Mouse (Mus musculus): ENCODE measurements around the gene Polrmt.

DNA sequence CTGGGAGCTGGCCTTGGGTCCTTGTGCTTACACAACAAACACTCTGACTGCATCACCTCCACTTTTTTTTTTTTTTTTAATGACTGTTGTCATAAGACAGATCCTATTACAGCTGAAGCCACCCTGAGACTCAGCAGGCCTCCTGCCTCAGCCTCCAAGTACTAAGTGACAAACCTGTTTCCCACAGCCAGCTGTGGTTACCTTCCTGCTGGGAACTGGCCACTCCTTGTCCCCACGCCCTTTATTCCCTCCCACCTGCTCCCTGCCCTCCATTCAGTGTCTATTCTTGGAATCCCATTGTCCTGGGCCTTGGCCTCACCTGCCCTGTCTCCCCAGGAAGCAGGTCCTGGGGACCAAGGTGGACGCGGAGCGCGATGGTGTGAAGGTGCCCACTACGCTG is 58.9 kb downstream of the Polrmt start:
- no peak for TF ChIP-seq POLR2A (IDR thresholded peaks at IDR 0.05; ENCODE audit: borderline replicate concordance, low read depth, low read length)
- no peak for TF ChIP-seq CTCF (IDR thresholded peaks at IDR 0.05; ENCODE audit: low read depth, low read length)

Data from bone marrow macrophage, adult 2 months (primary cell).